Mouse (Mus musculus) hindbrain, embryonic 14.5 days (tissue): Measurements from ENCODE around the gene Lmntd1. TPM values are rescaled to one million over a fixed set of nuclear protein-coding genes. Genes with fewer than 3 reads are reported as not detected.
"Not testable (repeated sequence)": the region's sequence is repeated elsewhere in the genome, so short reads cannot be mapped to it uniquely, and the experiment has no call there.

Experiments
- ATAC-seq: fragments of 200-750 bp; cut with Nextera tagmentation; 2 replicates; pipeline ENCODE4 v1.8.0; 2017; ENCODE audit warnings: moderate number of reproducible peaks, mild to moderate bottlenecking, moderate TSS enrichment, moderate library complexity; ENCODE audit not compliant: low FRiP score
- DNase-seq: peaks from one replicate; pipeline ENCODE4 v3.0.0-alpha.2; 2015; ENCODE audit warnings: low spot score
- H3K27ac ChIP-seq: fragments of 300-500 bp; sonication (generic); 2 replicates; pipeline ENCODE4 v1.5.1; 2014; ENCODE audit warnings: mild to moderate bottlenecking, moderate library complexity
- H3K27me3 ChIP-seq: fragments of 300-500 bp; sonication (generic); 2 replicates; pipeline ENCODE4 v1.6.1; 2014; ENCODE audit warnings: mild to moderate bottlenecking, low read length, mixed read lengths; ENCODE audit not compliant: control insufficient read depth, insufficient read depth
- H3K36me3 ChIP-seq: fragments of 300-500 bp; sonication (generic); replicated peaks from 2 replicates; pipeline ENCODE4 v1.6.1; 2014; ENCODE audit not compliant: control insufficient read depth, insufficient read depth
- H3K4me1 ChIP-seq: fragments of 300-500 bp; sonication (generic); replicated peaks from 2 replicates; pipeline ENCODE4 v1.6.1; 2014; ENCODE audit warnings: antibody characterized with exemption, low read length, mixed read lengths; ENCODE audit not compliant: control insufficient read depth, insufficient read depth
- H3K4me2 ChIP-seq: fragments of 300-500 bp; sonication (generic); replicated peaks from 2 replicates; pipeline ENCODE4 v1.6.1; 2014; ENCODE audit warnings: mild to moderate bottlenecking, moderate library complexity
- H3K4me3 ChIP-seq: fragments of 300-500 bp; sonication (generic); replicated peaks from 2 replicates; pipeline ENCODE4 v1.5.1; 2014; ENCODE audit warnings: mild to moderate bottlenecking, low read length
- H3K9ac ChIP-seq: fragments of 300-500 bp; sonication (generic); 2 replicates; pipeline ENCODE4 v1.6.1; 2014
- H3K9me3 ChIP-seq: fragments of 300-500 bp; sonication (generic); 2 replicates; pipeline ENCODE4 v1.6.1; 2016; ENCODE audit warnings: low read length; ENCODE audit not compliant: control insufficient read depth
- WGBS: fragments of 180-500 bp; shearing (Covaris S2); extraction: QIAGEN DNeasy Blood & Tissue Kit; methylation state at CpG from one replicate; pipeline ENCODE4 v1.1.7; 2014; 5-methylcytosine and 5-hydroxymethylcytosine counted together
- polyA plus RNA-seq: library from polyadenylated mRNA; unstranded; fragments of >200 nt; fragmentation: Nextera tagmentation; extraction: Ambion mirVana; gene quantifications from 2 replicates; pipeline ENCODE4 v1.2.1, GENCODE M21; 2014

Gene Lmntd1
- polyA plus RNA-seq, 1 experiment from 2014 or later, result 1.3 TPM

- ATAC-seq (peak; percentile 19), DNase-seq (peak; percentile 95)
- Histone ChIP-seq H3K9ac (peak overlapping the region; percentile 50), H3K36me3 (no peaks in the 10 kb centered on the region), H3K9me3 (no peaks in the 10 kb centered on the region), H3K4me3 (peak overlapping the region; percentile 37), H3K4me1 (no peaks in the 10 kb centered on the region), H3K27ac (peak overlapping the region; percentile 88), H3K4me2 (peak overlapping the region; percentile 87), H3K27me3 (peaks cover 6% of the 10 kb centered on the region; the same call in 1 of the 2 replicates)
- under 1% methylated on average over 33 of the region's 33 CpGs for WGBS
Observed at GRCm38 (mm10) chr6:145341301-145342193, 272.6 kb downstream of the Lmntd1 start.

GRCm38 (mm10) chr6:145340657-145341146 lies 273.4 kb downstream of the Lmntd1 start:
- H3K4me2 ChIP-seq, result peak overlapping the region; percentile 87
- H3K9ac ChIP-seq, result peak overlapping the region; percentile 61
- peaks cover 6% of the 10 kb centered on the region; the same call in 1 of the 2 replicates for H3K27me3 ChIP-seq
- H3K9me3 ChIP-seq, result no peaks in the 10 kb centered on the region
- DNase-seq (peak; percentile 90), ATAC-seq (peak; percentile 93)
- no peaks in the 10 kb centered on the region for H3K4me1 ChIP-seq
- under 1% methylated on average over 31 of the region's 37 CpGs for WGBS
- H3K36me3 ChIP-seq, result no peaks in the 10 kb centered on the region
- peak overlapping the region; percentile 88 for H3K27ac ChIP-seq
- peak overlapping the region; percentile 37 for H3K4me3 ChIP-seq

- ATAC-seq, result peak; percentile 46
- Histone ChIP-seq H3K4me3 (peak overlapping the region; percentile 37), H3K27ac (peak overlapping the region; percentile 88), H3K36me3 (no peaks in the 10 kb centered on the region), H3K4me1 (no peaks in the 10 kb centered on the region), H3K9ac (peak overlapping the region; percentile 61), H3K4me2 (peak overlapping the region; percentile 87), H3K9me3 (no peaks in the 10 kb centered on the region), H3K27me3 (peaks cover 6% of the 10 kb centered on the region; the same call in 1 of the 2 replicates)
- WGBS, result under 1% methylated on average over 21 of the region's 21 CpGs
- DNase-seq, result peak; percentile 73
Observed at GRCm38 (mm10) chr6:145339956-145340656, 274.0 kb downstream of the Lmntd1 start.

GRCm38 (mm10) chr6:145338571-145339294 lies 275.4 kb downstream of the Lmntd1 start:
- no peak overlapping the region for H3K9ac ChIP-seq
- 44% methylated on average over 12 of the region's 12 CpGs for WGBS
- H3K27ac ChIP-seq, result no peak overlapping the region
- no peaks in the 10 kb centered on the region for H3K36me3 ChIP-seq
- no peaks in the 10 kb centered on the region for H3K9me3 ChIP-seq
- peaks cover 6% of the 10 kb centered on the region; the same call in 1 of the 2 replicates for H3K27me3 ChIP-seq
- no peaks in the 10 kb centered on the region for H3K4me1 ChIP-seq
- H3K4me3 ChIP-seq, result no peak overlapping the region
- peak overlapping the region; percentile 87; the same call in 1 of the 2 replicates for H3K4me2 ChIP-seq
- ATAC-seq, result no peak
- no peak for DNase-seq

GRCm38 (mm10) chr6:145337521-145337920 lies 276.6 kb downstream of the Lmntd1 start:
- not testable (repeated sequence) for ATAC-seq, H3K4me1 ChIP-seq, H3K27ac ChIP-seq, H3K27me3 ChIP-seq, H3K4me3 ChIP-seq, H3K9ac ChIP-seq, H3K4me2 ChIP-seq, DNase-seq, H3K9me3 ChIP-seq, H3K36me3 ChIP-seq
- WGBS, result 87% methylated on average over 6 of the region's 6 CpGs

- Histone ChIP-seq H3K4me1 (no peaks in the 10 kb centered on the region), H3K27ac (no peak overlapping the region), H3K4me2 (no peak overlapping the region), H3K9me3 (no peaks in the 10 kb centered on the region), H3K9ac (no peak overlapping the region), H3K36me3 (no peaks in the 10 kb centered on the region), H3K4me3 (no peak overlapping the region), H3K27me3 (peaks cover 6% of the 10 kb centered on the region; the same call in 1 of the 2 replicates)
- ATAC-seq (no peak), DNase-seq (no peak)
- 79% methylated on average over 18 of the region's 18 CpGs for WGBS
Observed at GRCm38 (mm10) chr6:145335876-145336768, 278.0 kb downstream of the Lmntd1 start.

GRCm38 (mm10) chr6:145334211-145334610 lies 279.9 kb downstream of the Lmntd1 start:
- ATAC-seq (no peak), DNase-seq (no peak)
- H3K9me3 ChIP-seq, result no peaks in the 10 kb centered on the region
- WGBS, result 86% methylated on average over 3 of the region's 3 CpGs
- no peak overlapping the region for H3K4me2 ChIP-seq
- no peaks in the 10 kb centered on the region for H3K36me3 ChIP-seq
- H3K27ac ChIP-seq, result no peak overlapping the region
- peaks cover 5% of the 10 kb centered on the region; the same call in 1 of the 2 replicates for H3K27me3 ChIP-seq
- no peaks in the 10 kb centered on the region for H3K4me1 ChIP-seq
- H3K9ac ChIP-seq, result no peak overlapping the region
- H3K4me3 ChIP-seq, result no peak overlapping the region

- H3K4me1 ChIP-seq, result no peaks in the 10 kb centered on the region
- H3K4me3 ChIP-seq, result no peak overlapping the region
- H3K9me3 ChIP-seq, result no peaks in the 10 kb centered on the region
- H3K27ac ChIP-seq, result no peak overlapping the region
- WGBS, result 81% methylated on average over 12 of the region's 12 CpGs
- H3K9ac ChIP-seq, result no peak overlapping the region
- DNase-seq, result no peak
- no peaks in the 10 kb centered on the region for H3K27me3 ChIP-seq
- H3K4me2 ChIP-seq, result no peak overlapping the region
- ATAC-seq, result no peak
- H3K36me3 ChIP-seq, result no peaks in the 10 kb centered on the region
Observed at GRCm38 (mm10) chr6:145326141-145326806, 287.8 kb downstream of the Lmntd1 start.
